Mouse (Mus musculus) heart, postnatal 36 days (tissue): Measurements from ENCODE around the gene Clic1. TPM values are rescaled to one million over a fixed set of nuclear protein-coding genes. Genes with fewer than 3 reads are reported as not detected.

Source experiments
- DNase-seq, 2 experiments: peaks; one replicate each; pipeline ENCODE4 v3.0.0; 2021 to 2022
- intact Hi-C: fragments of 180-260 bp; cut with DNase I; formaldehyde crosslinking; loops from one replicate; pipeline ENCODE4 v1.15.1; 2025
- total RNA-seq, 2 experiments: library from RNA; stranded (reverse); gene quantifications; 2 replicates each; pipeline ENCODE4 v1.2.3; 2021

The Clic1 gene
- total RNA-seq, 2 experiments from 2014 or later = 41.7 to 44.0 TPM

DNA sequence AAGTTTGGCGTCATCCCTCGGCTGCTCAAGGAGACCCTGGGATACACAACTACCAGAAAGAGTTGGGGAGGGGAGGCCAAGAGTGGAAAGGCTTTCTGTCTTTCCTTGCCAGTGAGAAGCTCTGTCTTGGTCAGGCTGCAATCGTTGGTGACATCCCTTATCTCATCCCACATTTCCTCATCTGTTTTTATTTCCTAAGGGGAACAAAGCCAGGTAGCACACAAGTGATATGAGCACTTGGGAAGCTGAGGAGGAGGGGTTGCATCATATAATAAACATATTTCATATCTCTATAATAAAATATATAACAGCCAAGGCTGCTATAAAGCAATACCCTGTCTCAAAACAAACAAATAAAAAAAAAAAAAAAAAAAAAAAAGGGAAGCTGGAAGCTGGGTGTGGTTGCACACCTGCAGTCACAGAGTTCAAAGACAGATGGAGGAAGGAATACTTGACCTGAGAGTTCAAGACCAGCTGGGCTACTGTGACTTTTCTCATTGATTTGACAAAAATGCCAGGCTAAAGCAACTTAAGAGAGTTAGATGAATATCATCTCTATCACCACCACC lies 34.2 kb downstream of the Clic1 start:
- intact Hi-C loops = no loop called here

DNA sequence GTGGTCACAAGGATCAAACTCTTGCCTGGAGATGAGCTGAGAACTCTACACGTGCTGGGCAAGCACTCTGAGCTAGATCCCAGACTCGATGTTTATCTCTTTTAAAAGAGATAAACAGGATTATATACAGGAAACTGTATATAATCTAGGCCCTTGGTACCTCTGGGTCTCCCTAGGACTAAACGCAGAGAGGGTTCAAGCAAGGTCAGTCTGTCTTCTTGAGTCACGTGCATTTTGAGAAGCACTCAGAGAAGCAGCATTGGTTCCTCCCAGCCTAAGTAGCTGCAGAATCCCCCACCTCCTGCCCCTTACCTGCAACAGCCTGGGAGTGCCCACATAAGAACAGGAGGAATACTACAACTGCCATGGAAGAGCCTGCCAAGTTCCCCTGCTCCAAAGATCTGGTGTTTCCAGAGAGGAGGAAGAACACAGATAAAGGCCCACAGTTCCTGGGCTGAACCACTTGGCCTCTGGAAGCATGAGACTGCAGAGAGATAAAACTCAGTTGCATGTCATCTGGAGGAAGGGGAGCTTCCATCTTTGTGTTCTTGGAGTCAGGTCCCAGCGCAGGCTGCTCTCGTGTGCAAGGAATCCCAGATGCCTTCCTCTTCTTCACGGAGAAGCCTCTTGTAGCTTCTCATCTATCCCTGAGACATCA lies 35.6 kb downstream of the Clic1 start, which contains the start of gene Ly6g6f:
Gene Ly6g6f (minus strand): TSS at position 403 of the 658 bp plus-strand sequence.
- intact Hi-C loops = no loop called here
- DNase-seq = no peak

More for the DNA sequence above, 34.2 kb downstream of the Clic1 start:
- DNase-seq = no peak

DNA sequence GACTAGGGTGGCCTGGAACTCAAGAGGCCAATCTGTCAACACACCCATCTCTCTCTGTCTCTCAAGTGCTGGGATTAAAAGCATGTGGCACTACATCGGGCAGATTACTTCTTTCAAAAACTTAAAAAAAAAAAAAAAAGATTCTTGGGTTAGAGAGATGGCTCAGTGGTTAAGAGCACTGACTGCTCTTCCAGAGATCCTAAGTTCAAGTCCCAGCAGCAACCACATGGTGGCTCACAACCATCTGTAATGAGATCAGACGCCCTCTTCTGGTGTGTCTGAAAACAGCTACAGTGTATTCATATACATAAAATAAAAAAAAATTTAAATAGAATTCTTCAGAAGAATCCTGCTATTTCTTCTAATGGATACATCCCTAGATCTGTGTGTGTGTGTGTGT lies 38.4 kb downstream of the Clic1 start:
- DNase-seq = no peak
- intact Hi-C loops = loop anchor here (2.0 kb wide), 1 partner anchor 67 kb away; no protein-coding TSS in a partner anchor

DNA sequence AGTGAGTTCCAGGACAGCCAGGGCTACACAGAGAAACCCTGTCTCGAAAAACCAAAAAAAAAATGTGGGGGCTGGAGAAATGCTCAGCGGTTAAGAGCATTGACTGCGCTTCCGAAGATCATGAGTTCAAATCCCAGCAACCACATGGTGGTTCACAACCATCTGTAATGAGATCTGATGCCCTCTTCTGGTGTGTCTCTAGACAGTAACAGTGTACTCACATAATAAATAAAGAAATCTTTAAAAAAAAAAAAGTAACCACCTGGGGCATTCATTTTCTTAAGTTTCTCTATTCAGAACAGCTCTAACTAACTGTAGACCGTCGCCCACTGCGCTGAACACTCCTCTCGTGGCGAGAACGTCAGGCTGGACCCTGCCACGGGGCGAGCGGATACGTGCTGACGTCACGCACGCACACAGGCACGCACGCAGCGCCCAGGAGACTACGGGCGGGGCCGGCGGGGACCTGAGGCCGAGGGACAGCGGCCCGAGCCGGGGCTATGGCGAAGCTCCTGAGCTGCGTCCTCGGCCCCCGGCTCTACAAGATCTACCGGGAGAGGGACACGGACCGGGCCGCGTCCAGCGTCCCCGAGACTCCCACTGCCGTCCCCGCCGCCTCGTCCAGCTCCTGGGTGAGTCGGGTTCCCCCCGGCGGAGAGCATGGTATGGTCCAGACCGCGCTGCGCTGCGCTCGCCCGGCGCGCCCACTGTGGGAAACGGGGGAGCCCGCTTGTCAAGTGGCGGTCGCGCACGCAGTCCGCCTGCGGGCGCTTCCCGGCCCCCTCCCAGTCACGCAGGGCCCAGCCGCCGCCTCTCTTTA lies 39.3 kb downstream of the Clic1 start, which contains the start of gene Abhd16a:
Gene Abhd16a (plus strand): TSS at position 439 of the 820 bp plus-strand sequence.
- intact Hi-C loops = loop anchor here (2.0 kb wide), 1 partner anchor 68 kb away; no protein-coding TSS in a partner anchor
- DNase-seq = peak; percentile 90 to 98

DNA sequence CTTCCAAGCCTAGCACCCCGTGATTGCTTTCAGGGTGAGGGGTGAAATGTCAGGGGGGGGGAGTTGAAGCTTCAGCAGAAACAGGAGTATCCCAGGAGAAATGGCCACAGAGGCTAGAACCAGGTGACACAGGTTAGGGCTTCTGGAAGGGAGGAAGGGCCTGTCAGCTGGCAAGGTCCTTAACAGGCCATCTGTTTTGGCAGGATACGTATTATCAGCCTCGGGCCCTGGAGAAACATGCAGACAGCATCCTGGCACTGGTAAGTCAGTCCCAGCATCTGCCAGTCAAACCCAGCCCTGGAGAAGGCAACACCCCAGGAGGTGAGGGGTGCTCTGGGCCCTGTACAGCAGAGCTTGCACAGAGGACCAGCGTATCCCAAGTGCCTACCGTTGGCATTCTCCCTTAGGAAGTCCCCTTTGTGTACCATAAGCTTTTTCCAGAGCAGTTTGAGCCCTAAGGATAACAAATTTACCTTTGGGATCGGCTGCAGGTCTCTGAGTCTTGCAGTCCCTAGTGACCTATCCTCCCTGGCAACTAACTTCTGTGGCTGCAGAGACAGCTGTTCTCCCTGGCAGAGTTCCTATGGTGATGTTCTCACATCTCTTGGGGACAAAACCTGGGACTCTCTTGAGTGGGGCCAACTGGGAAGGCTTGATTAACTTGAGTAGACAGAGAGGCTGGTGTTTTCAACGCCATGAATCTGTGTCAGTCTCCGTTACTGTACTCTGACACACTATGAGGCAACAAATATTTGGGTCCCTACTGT lies 40.6 kb downstream of the Clic1 start:
- DNase-seq = peak in 1 of 2 experiments; percentile 43
- intact Hi-C loops = no loop called here

DNA sequence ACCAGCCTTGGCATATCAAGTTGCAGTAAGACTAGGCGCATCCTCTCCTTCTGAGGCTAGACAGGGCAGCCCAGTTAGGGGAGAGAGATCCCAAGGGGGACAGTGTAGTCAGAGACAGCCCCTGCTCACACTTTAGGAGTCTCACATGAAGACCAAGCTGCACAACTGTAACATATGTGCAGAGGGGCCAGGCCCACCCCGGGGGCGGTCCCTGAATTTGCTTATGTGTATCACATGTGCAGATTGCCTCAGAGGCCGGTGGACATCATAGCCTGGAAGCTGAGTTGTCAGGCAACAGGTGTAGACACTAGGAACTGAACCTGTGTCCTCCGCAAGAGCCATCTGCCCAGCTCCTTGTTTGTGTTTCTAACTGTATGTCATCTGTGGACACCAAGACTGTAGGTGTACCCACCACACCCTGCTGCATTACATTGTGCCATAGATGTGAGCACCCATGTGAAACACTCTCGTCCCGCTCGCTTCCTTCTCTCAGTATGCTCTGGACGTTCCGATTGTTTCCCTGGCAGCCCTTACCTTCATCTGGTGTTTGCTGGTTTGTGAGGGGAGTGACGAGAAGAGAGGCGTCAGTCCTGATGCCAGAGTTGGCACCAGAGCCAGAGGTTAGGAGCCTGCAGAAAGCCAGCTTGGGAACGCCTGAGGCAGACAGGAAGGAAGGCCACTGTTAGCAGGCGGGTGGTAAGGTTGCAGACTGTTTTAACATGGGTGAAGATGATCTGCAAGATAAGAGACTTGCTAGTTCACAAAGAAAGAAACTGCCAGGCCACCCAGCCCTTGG lies 42.8 kb downstream of the Clic1 start:
- intact Hi-C loops = no loop called here
- no peak for DNase-seq

DNA sequence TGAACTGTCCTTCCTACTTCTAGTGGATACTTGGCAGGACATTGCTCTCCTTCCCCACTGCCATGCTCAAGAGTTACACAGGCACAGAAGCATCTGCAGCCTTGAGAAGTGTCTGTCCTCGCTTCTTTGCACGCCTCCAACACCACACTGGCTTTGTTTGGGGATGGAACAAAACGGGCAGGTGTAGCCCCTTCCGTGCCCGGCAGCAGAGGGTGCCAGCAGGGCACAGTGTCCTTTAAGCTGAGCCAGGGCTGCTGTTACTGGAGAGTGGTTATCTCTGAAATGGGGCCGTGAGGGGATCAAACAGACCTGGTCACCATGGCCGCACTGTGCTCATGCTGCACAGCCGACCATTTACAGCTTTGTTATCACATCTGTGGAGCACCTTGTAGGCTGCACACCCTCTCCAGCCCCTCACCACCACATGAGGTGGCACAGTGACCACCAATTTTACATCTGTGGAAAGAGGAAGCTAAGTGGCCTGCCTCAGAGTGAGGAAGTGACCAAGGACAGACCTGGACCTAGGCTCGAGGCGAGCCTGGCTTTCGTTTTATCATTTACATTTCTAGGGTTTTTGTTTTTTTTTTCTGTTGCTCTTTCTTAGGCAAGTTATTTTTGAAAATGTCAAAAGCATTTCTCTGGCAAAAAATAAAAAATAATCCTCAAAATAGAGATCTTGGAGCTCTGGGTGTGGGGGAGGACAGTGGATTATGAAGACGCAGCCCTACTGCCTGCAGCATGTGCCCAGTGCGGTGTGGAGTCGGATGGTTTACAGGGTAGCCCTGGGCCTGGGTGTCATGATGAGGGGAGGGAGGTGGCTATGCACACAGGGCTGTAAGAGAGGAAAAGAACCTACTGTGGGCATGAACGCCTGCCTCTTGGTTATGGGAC lies 45.0 kb downstream of the Clic1 start:
- DNase-seq = no peak
- intact Hi-C loops = no loop called here

DNA sequence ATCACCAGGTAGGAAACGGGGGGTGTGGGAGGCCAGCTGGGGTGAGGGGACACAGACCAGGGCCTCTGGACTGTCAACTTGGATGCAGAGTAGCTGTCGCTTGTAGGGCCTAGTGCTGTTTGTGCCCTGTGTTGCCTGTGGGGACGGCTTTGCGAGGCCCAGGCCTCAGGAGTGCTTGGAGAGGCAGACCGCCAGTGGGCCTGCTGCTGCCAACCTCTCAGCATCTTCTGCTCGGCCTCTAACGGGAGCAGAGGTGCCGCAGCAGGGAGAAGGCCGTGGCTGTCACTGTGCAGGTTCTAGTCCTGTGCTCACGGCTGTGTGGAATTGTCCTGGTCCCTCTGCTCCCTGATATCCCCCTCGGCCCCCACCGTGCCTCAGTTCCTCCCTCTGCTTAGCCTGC lies 46.8 kb downstream of the Clic1 start:
- no peak for DNase-seq
- intact Hi-C loops = no loop called here

DNA sequence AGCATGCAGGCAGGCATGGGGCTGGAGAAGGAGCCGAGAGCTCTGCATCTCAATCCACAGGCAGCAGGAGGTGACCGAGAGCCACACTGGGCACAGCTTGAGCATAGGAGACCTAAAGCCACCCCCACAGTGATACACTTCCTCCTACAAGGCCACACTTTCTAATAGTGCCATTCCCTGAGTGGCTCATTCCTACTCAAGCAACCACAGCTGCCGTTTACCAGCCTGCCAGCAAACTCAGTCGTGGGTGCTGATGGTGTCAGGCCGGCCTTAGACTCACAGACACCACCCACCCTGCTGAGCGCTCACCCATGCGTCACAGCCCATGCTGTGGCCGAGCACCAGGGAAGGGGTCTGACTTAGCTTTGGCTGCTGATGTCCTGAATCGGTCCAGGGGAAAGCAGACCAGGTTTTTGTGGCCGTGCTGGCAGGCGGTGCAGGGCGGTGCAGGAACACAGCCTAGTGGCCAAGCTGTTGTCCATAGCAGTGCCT lies 47.4 kb downstream of the Clic1 start:
- DNase-seq = no peak
- intact Hi-C loops = no loop called here

DNA sequence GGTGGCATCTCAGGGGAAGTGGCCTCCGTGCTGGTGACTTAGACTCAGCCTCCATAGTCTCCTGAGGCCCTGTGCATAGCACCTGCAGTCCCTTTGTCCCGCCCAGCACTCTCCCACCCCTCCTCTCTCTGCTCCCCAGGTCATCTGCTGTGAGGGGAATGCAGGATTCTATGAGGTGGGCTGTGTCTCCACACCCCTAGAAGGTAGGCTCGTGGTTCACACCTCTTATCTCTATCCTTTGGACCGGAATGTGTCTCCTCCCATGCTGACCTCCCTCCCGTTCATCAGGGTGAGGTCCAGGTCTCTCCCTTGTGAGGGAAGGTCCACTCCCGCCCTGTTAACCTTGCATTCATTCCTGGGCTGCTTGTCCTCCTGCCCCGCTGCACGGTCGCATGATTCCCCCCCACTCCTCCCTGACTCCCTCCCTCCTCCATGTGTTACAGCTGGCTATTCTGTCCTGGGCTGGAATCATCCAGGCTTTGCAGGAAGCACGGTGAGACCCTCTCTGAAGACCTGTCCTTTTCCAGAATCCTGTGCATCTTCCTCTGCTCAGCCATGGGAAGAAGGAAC lies 50.5 kb downstream of the Clic1 start:
- intact Hi-C loops = no loop called here

DNA sequence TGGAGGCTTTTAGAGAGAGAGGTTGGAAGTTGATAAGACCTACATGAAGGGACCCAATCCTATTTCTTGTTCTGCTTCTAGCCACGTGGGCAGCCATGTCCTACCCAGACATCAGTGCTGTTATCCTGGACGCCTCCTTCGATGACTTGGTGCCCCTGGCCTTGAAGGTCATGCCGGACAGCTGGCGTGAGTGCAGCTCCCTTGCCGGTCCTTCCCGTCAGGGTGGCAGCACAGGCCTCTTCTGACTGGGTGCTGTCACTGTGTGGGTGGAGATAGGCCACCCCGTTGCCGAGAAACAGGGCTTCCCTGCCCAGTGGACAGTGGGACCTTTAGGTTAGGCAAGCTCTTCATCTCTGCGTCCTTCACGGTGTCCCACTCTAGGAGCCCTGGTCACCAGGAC lies 51.4 kb downstream of the Clic1 start:
- no peak for DNase-seq
- intact Hi-C loops = no loop called here

More for the DNA sequence above, 50.5 kb downstream of the Clic1 start:
- no peak for DNase-seq

DNA sequence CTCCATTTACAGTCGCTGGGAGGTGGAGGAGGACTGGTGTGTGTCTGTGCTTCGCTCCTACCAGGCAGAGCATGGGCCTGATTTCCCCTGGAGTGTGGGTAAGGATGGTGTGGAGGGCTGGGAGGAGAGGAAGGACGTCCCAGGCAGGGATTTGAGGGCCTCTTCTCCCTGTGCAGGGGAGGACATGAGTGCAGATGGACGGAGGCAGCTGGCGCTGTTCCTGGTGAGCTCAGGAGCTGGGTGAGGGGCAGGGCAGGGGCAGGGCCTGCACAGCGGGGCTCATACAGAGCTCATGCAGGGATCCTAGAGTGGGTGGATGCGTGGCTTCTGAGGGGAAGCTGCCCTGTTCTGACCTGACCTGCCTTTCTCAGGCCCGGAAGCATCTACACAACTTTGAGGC lies 52.5 kb downstream of the Clic1 start:
- intact Hi-C loops = no loop called here
- DNase-seq = no peak

DNA sequence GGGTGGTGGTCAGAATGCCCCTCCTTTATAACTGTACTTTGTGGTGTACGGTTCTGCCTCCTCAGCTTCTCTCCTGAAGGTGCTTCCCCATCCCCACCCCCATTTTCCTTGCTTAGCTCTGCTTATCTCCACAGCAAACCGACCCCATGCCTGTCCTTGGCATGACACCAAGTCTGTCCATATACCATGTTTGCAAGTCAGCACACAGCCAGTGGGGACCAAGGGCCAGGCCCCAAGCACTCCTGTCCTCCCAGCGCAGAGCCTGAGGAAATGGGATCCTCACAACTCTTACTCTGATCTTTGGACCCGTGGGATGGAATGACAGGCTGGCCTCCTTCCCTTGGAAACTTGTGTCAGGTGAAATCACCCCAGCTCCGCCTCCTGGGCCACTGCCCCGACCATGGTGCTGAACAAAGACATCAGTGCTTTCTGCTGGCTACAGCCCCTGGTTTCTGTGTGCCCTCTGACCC lies 53.5 kb downstream of the Clic1 start:
- intact Hi-C loops = no loop called here
- DNase-seq = no peak

DNA sequence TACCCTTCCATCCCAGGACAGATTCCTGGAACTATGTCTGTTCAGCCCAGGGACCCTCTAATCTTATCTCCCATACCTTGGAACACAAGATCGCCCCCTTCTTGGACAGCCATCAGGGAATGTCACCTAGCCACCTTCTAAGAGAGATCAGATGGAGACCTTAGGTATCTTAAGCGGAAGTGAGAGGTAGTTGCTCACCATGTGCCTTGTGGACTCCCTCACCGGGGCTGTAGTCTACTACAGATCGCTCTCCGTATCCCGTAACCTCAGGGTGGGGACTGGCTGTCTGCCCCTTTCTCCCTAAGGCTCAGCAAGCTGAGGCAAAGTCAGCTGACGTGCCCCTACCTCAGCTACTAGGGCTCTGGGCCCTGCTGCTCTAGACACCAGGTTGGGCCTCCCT lies 54.3 kb downstream of the Clic1 start:
- intact Hi-C loops = no loop called here
- DNase-seq = no peak

DNA sequence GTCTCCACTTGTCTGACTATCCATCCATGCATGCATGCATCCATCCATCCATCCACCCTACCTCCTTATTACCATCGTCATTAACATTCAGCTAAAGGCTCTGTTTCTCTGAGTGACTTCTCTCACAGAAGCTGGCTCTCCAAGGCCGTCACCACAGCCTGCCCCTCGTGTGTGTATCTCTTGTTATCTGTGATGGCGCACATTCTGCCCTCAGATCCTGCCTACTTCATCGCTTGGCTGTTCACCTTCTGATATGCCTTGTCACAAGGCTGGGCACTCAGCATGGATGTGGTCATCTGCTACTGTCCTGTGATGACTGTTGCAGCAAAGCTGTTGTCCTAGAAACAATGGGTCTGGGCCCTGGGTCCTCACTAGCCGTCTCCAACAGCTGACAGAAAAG lies 55.0 kb downstream of the Clic1 start:
- intact Hi-C loops = no loop called here

DNA sequence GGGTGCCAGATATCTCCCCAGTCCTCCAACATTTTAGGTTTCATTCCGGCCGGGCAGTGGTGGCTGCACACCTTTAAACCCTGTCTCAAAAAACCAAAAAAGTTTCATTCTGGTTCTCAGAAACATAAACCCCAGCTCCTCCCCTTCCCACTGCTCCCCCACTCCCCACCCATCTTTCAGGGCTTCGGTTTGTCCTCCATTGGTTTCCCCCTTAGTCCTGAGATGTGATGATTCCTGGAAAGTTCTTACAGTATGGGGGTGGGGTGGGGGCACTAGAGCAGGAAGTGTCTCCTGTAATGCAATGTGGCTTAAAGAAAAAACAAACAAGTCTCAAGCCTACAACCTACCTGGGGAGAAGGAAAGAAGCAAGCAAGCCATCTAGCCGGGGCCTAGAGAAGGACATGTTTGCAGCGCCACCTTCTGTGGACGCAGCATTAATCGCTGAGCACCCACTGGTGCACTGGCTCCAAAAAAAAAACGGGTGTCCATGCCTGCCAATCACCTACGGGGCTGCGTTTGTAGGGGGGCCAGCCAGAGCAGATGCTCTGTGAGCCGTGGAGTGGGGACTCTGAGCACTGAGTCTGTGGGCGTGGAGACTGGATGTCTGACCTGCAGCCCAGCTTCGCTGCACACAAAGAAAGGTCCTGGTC lies 56.1 kb downstream of the Clic1 start:
- intact Hi-C loops = loop anchor here (1.0 kb wide), 1 partner anchor 85 kb away; no protein-coding TSS in a partner anchor
- DNase-seq = peak in 1 of 2 experiments; percentile 27

More for the DNA sequence above, 55.0 kb downstream of the Clic1 start:
- no peak for DNase-seq

DNA sequence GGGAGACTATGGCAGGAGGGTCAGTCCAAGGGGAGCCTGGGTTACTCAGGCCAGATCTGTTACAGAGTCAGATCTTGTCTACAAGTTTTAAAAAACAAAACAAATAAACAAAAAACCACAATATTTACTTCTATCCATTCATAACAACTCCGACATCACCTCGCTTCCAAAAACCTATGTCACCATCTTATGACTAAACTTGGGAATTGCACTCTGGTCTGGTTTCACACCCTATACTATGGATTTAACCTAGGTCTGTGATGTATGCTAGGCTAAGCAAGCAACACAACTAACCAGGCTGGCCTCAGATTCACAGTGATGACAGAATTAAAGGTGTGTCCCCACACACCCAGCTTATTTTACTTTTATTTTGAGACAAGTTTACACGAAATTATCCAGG lies 56.8 kb downstream of the Clic1 start:
- intact Hi-C loops = loop anchor here (1.0 kb wide), 1 partner anchor 85 kb away; no protein-coding TSS in a partner anchor
- DNase-seq = no peak

DNA sequence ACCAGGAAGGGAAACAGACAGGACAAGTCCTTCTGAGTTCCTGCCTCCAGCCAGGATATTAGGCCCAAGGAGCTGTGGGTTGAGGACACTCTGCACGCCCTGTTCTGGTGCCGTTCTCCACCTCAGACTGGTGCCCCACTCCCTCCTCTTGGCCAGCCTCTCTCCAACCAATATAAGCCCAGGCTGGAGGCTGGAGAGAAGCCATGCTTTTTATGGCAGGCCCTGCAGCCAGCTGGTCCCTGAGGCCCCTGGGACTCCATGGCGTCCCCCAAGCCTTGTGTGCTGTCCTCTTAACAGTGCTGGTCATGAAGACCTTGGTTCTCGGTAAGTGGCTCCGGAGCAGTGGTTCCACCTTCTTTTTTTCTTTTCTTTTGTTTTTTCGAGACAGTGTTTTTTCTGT lies 58.3 kb downstream of the Clic1 start, which contains the start of gene Ly6g5c:
Gene Ly6g5c (plus strand): TSS at position 183 of the 400 bp plus-strand sequence.
- DNase-seq = no peak
- intact Hi-C loops = no loop called here
